Mouse (Mus musculus): ENCODE data around the gene Zswim5. TPM values are rescaled to one million over a fixed set of nuclear protein-coding genes. Genes with fewer than 3 reads are reported as not detected.

Zswim5 gene
- polyA plus RNA-seq, 1 experiment from 2014 or later: 0.39 TPM

Other genes starting within 250 kb of the Zswim5 start
- 73.8 and 77.5 TPM in 2 replicates for gene Nasp, start 249.4 kb upstream of the Zswim5 start, polyA plus RNA-seq (2015; fragmentation: Nextera tagmentation; extraction: Ambion mirVana)
- 580 and 585 TPM in 2 replicates for gene Akr1a1, start 225.7 kb upstream of the Zswim5 start, polyA plus RNA-seq (2015; fragmentation: Nextera tagmentation; extraction: Ambion mirVana)
- 934 and 942 TPM in 2 replicates for gene Prdx1, start 191.8 kb upstream of the Zswim5 start, polyA plus RNA-seq (2015; fragmentation: Nextera tagmentation; extraction: Ambion mirVana)
- 39.8 and 45.0 TPM in 2 replicates for gene Mmachc, start 169.0 kb upstream of the Zswim5 start, polyA plus RNA-seq (2015; fragmentation: Nextera tagmentation; extraction: Ambion mirVana)
- 14.8 and 16.0 TPM in 2 replicates for gene Ccdc163, start 168.9 kb upstream of the Zswim5 start, polyA plus RNA-seq (2015; fragmentation: Nextera tagmentation; extraction: Ambion mirVana)
- 3.3 and 3.6 TPM in 2 replicates for gene Tesk2, start 156.4 kb upstream of the Zswim5 start, polyA plus RNA-seq (2015; fragmentation: Nextera tagmentation; extraction: Ambion mirVana)
- gene Toe1, start 69.7 kb upstream of the Zswim5 start, polyA plus RNA-seq (2015; fragmentation: Nextera tagmentation; extraction: Ambion mirVana): 23.4 and 23.5 TPM in 2 replicates
- gene Mutyh, start 69.7 kb upstream of the Zswim5 start, polyA plus RNA-seq (2015; fragmentation: Nextera tagmentation; extraction: Ambion mirVana): 8.6 and 9.9 TPM in 2 replicates
- gene Hpdl, start 55.7 kb upstream of the Zswim5 start, polyA plus RNA-seq (2015; fragmentation: Nextera tagmentation; extraction: Ambion mirVana): 0.95 and 1.2 TPM in 2 replicates
- 97.1 and 101 TPM in 2 replicates for gene Urod, start 117.0 kb downstream of the Zswim5 start, polyA plus RNA-seq (2015; fragmentation: Nextera tagmentation; extraction: Ambion mirVana)
- 6.6 and 7.0 TPM in 2 replicates for gene Hectd3, start 117.9 kb downstream of the Zswim5 start, polyA plus RNA-seq (2015; fragmentation: Nextera tagmentation; extraction: Ambion mirVana)
- gene Eif2b3, start 142.0 kb downstream of the Zswim5 start, polyA plus RNA-seq (2015; fragmentation: Nextera tagmentation; extraction: Ambion mirVana): 23.6 and 23.8 TPM in 2 replicates
- 2.0 and 2.1 TPM in 2 replicates for gene Ptch2, start 218.7 kb downstream of the Zswim5 start, polyA plus RNA-seq (2015; fragmentation: Nextera tagmentation; extraction: Ambion mirVana)
- 3.0 and 4.6 TPM in 2 replicates for gene Btbd19, start 248.3 kb downstream of the Zswim5 start, polyA plus RNA-seq (2015; fragmentation: Nextera tagmentation; extraction: Ambion mirVana)
- gene Tctex1d4, start 249.4 kb downstream of the Zswim5 start, polyA plus RNA-seq (2015; fragmentation: Nextera tagmentation; extraction: Ambion mirVana): 0.61 and 0.84 TPM in 2 replicates

Data from heart, embryonic 16.5 days (tissue).